Mouse (Mus musculus): Measurements from ENCODE around the gene Tipin.
A peak's percentile ranks its signal among the peaks of the same experiment; 100 is the strongest.
"Not testable (repeated sequence)": the region's sequence is repeated elsewhere in the genome, so short reads cannot be mapped to it uniquely, and the experiment has no call there.

The Tipin gene

GRCm38 (mm10) chr9:64281105-64281780 is at the start of gene Tipin:
Tipin (plus strand) TSS chr9:64281581.
- peak; percentile 83 for DNase-seq (ENCODE audit: low spot score)

GRCm38 (mm10) chr9:64231674-64232073 is 49.7 kb upstream of the Tipin start:
- DNase-seq (ENCODE audit: low spot score) = no peak

GRCm38 (mm10) chr9:64232257-64232957 is 49.0 kb upstream of the Tipin start:
- DNase-seq (ENCODE audit: low spot score) = no peak

GRCm38 (mm10) chr9:64233656-64234055 is 47.7 kb upstream of the Tipin start:
- DNase-seq (ENCODE audit: low spot score) = no peak

GRCm38 (mm10) chr9:64234768-64235435 is 46.5 kb upstream of the Tipin start, which contains the start of gene Uchl4:
Uchl4 (plus strand) TSS chr9:64235201.
- DNase-seq (ENCODE audit: low spot score) = no peak

GRCm38 (mm10) chr9:64236056-64236455 is 45.3 kb upstream of the Tipin start:
- DNase-seq (ENCODE audit: low spot score) = no peak

- DNase-seq (ENCODE audit: low spot score) = no peak
Measured at GRCm38 (mm10) chr9:64240116-64240515, 41.3 kb upstream of the Tipin start.

- no peak for DNase-seq (ENCODE audit: low spot score)
Measured at GRCm38 (mm10) chr9:64240681-64241080, 40.7 kb upstream of the Tipin start.

- DNase-seq (ENCODE audit: low spot score) = no peak
Measured at GRCm38 (mm10) chr9:64242381-64242831, 39.0 kb upstream of the Tipin start.

GRCm38 (mm10) chr9:64249371-64249770 is 32.0 kb upstream of the Tipin start:
- no peak for DNase-seq (ENCODE audit: low spot score)

- DNase-seq (ENCODE audit: low spot score) = no peak
Measured at GRCm38 (mm10) chr9:64250111-64250730, 31.2 kb upstream of the Tipin start.

- no peak for DNase-seq (ENCODE audit: low spot score)
Measured at GRCm38 (mm10) chr9:64252591-64253020, 28.8 kb upstream of the Tipin start.

GRCm38 (mm10) chr9:64253021-64253904 is 28.1 kb upstream of the Tipin start, which contains the start of gene Map2k1:
Map2k1 (minus strand) TSS chr9:64253631.
- DNase-seq (ENCODE audit: low spot score) = peak; percentile 98

- DNase-seq (ENCODE audit: low spot score) = no peak
Measured at GRCm38 (mm10) chr9:64255422-64255821, 26.0 kb upstream of the Tipin start.

- DNase-seq (ENCODE audit: low spot score) = no peak
Measured at GRCm38 (mm10) chr9:64256204-64256603, 25.2 kb upstream of the Tipin start.

- no peak for DNase-seq (ENCODE audit: low spot score)
Measured at GRCm38 (mm10) chr9:64259906-64260305, 21.5 kb upstream of the Tipin start.

GRCm38 (mm10) chr9:64261023-64261422 is 20.4 kb upstream of the Tipin start:
- DNase-seq (ENCODE audit: low spot score) = no peak

- DNase-seq (ENCODE audit: low spot score) = no peak
Measured at GRCm38 (mm10) chr9:64264813-64265212, 16.6 kb upstream of the Tipin start.

GRCm38 (mm10) chr9:64267231-64267630 is 14.2 kb upstream of the Tipin start:
- no peak for DNase-seq (ENCODE audit: low spot score)

GRCm38 (mm10) chr9:64268196-64268595 is 13.2 kb upstream of the Tipin start:
- DNase-seq (ENCODE audit: low spot score) = no peak

GRCm38 (mm10) chr9:64268836-64269235 is 12.5 kb upstream of the Tipin start:
- not testable (repeated sequence) for DNase-seq (ENCODE audit: low spot score)

All from layer of hippocampus, adult 9-10 months (tissue).